Mouse (Mus musculus): ENCODE results near the gene Tmem94. TPM values are rescaled to one million over a fixed set of nuclear protein-coding genes. Genes with fewer than 3 reads are reported as not detected.

The Tmem94 gene
- polyA plus RNA-seq, 1 experiment, result 84.7 TPM

- 83% methylated on average over 8 of the region's 8 CpGs for WGBS
- no peaks in the 10 kb centered on the region for H3K27me3 ChIP-seq (ENCODE audit: control insufficient read depth, insufficient read depth, low read length)
- no peak overlapping the region for H3K27ac ChIP-seq (ENCODE audit: control insufficient read depth, insufficient read depth, low read length)
- no peak overlapping the region for H3K4me3 ChIP-seq (ENCODE audit: control insufficient read depth, insufficient read depth, low read length)
- H3K4me1 ChIP-seq (replicated peaks; ENCODE audit: control insufficient read depth, insufficient read depth, low read length), result no peaks in the 10 kb centered on the region
- TF ChIP-seq POLR2A (IDR thresholded peaks at IDR 0.05; ENCODE audit: control insufficient read depth, extremely low read depth, insufficient read depth, low read length, poor library complexity), result no peak
- no peak for TF ChIP-seq CTCF (IDR thresholded peaks at IDR 0.05; ENCODE audit: borderline replicate concordance, control insufficient read depth, extremely low read depth, insufficient read depth, low read length, poor library complexity)
- DNase-seq, result no peak
- H3K36me3 ChIP-seq (ENCODE audit: control insufficient read depth, insufficient read depth, low read length), result peaks cover 17% of the 10 kb centered on the region
These were observed 79.0 kb downstream of the Tmem94 start for GRCm38 (mm10) chr11:115844240-115844639.

GRCm38 (mm10) chr11:115845819-115846218 is 80.6 kb downstream of the Tmem94 start:
- WGBS, result 93% methylated on average over 2 of the region's 2 CpGs
- TF ChIP-seq CTCF (IDR thresholded peaks at IDR 0.05; ENCODE audit: borderline replicate concordance, control insufficient read depth, extremely low read depth, insufficient read depth, low read length, poor library complexity), result no peak

More at GRCm38 (mm10) chr11:115845819-115846218, 80.6 kb downstream of the Tmem94 start:
- Histone ChIP-seq H3K27me3 (ENCODE audit: control insufficient read depth, insufficient read depth, low read length) (no peaks in the 10 kb centered on the region), H3K36me3 (ENCODE audit: control insufficient read depth, insufficient read depth, low read length) (peaks cover 26% of the 10 kb centered on the region), H3K4me1 (replicated peaks; ENCODE audit: control insufficient read depth, insufficient read depth, low read length) (no peaks in the 10 kb centered on the region), H3K4me3 (ENCODE audit: control insufficient read depth, insufficient read depth, low read length) (no peak overlapping the region), H3K27ac (ENCODE audit: control insufficient read depth, insufficient read depth, low read length) (no peak overlapping the region)
- no peak for DNase-seq

Other genes with a start within 250 kb of the Tmem94 start
- gene Sumo2, start 229.2 kb upstream of the Tmem94 start, polyA plus RNA-seq (2012; rRNA removed), result 102 and 105 TPM in 2 replicates
- 114 and 136 TPM in 2 replicates for gene Nup85, start 201.0 kb upstream of the Tmem94 start, polyA plus RNA-seq (2012; rRNA removed)
- gene Mrps7, start 161.5 kb upstream of the Tmem94 start, polyA plus RNA-seq (2012; rRNA removed), result 24.5 and 25.0 TPM in 2 replicates
- gene Gga3, start 161.4 kb upstream of the Tmem94 start, polyA plus RNA-seq (2012; rRNA removed), result 102 and 106 TPM in 2 replicates
- gene Mif4gd, start 152.5 kb upstream of the Tmem94 start, polyA plus RNA-seq (2012; rRNA removed), result 188 and 215 TPM in 2 replicates
- 98.5 and 98.6 TPM in 2 replicates for gene Slc25a19, start 137.1 kb upstream of the Tmem94 start, polyA plus RNA-seq (2012; rRNA removed)
- 81.7 and 82.8 TPM in 2 replicates for gene Grb2, start 56.8 kb upstream of the Tmem94 start, polyA plus RNA-seq (2012; rRNA removed)
- 13.7 and 15.4 TPM in 2 replicates for gene Caskin2, start 48.2 kb downstream of the Tmem94 start, polyA plus RNA-seq (2012; rRNA removed)
- gene Tsen54, start 49.3 kb downstream of the Tmem94 start, polyA plus RNA-seq (2012; rRNA removed), result 31.6 and 34.3 TPM in 2 replicates
- 54.5 and 68.6 TPM in 2 replicates for gene Llgl2, start 58.6 kb downstream of the Tmem94 start, polyA plus RNA-seq (2012; rRNA removed)
- 5.4 and 6.1 TPM in 2 replicates for gene Myo15b, start 93.0 kb downstream of the Tmem94 start, polyA plus RNA-seq (2012; rRNA removed)
- 8.4 and 9.5 TPM in 2 replicates for gene Smim5, start 134.5 kb downstream of the Tmem94 start, polyA plus RNA-seq (2012; rRNA removed)
- gene Smim6, start 146.6 kb downstream of the Tmem94 start, polyA plus RNA-seq (2012; rRNA removed), result 0.62 and 0.71 TPM in 2 replicates
- 43.4 and 44.8 TPM in 2 replicates for gene Sap30bp, start 167.8 kb downstream of the Tmem94 start, polyA plus RNA-seq (2012; rRNA removed)
- gene Recql5, start 168.0 kb downstream of the Tmem94 start, polyA plus RNA-seq (2012; rRNA removed), result 32.4 and 34.3 TPM in 2 replicates
- gene Itgb4, start 209.3 kb downstream of the Tmem94 start, polyA plus RNA-seq (2012; rRNA removed), result 19.8 and 20.8 TPM in 2 replicates
- gene Galk1, start 247.3 kb downstream of the Tmem94 start, polyA plus RNA-seq (2012; rRNA removed), result 110 and 133 TPM in 2 replicates

All from thymus, adult 2 months (tissue).